Mouse (Mus musculus) midbrain, postnatal 0 days (tissue): ENCODE measurements at regions not wholly inside any gene's neighbourhood (a gene's known extent, or its start where the extent isn't known, plus 50 kb on each side); places are given as distances from the start of the nearest gene placed in this dataset.

Experiments
- ATAC-seq: fragments of 200-750 bp; cut with Nextera tagmentation; 2 replicates; pipeline ENCODE4 v1.8.0; 2017; ENCODE audit warnings: moderate number of reproducible peaks, mild to moderate bottlenecking, moderate TSS enrichment, moderate library complexity; ENCODE audit not compliant: low FRiP score
- DNase-seq: peaks from one replicate; pipeline ENCODE4 v3.0.0-alpha.2; 2015; ENCODE audit warnings: low spot score
- H3K27ac ChIP-seq: fragments of 300-500 bp; sonication (generic); 2 replicates; pipeline ENCODE4 v1.5.1; 2014; ENCODE audit warnings: low read depth, mild to moderate bottlenecking, low read length, mixed read lengths
- H3K27me3 ChIP-seq: fragments of 300-500 bp; sonication (generic); 2 replicates; pipeline ENCODE4 v1.6.1; 2014; ENCODE audit warnings: low read length, control low read depth, mixed read lengths; ENCODE audit not compliant: insufficient read depth
- H3K36me3 ChIP-seq: fragments of 300-500 bp; sonication (generic); 2 replicates; pipeline ENCODE4 v1.6.1; 2014; ENCODE audit warnings: low read length, control low read depth, mixed read lengths; ENCODE audit not compliant: insufficient read depth
- H3K4me1 ChIP-seq: fragments of 300-500 bp; sonication (generic); 2 replicates; pipeline ENCODE4 v1.6.1; 2014; ENCODE audit warnings: mild to moderate bottlenecking, control low read depth, antibody characterized with exemption, low read length, mixed read lengths; ENCODE audit not compliant: insufficient read depth
- H3K4me2 ChIP-seq: fragments of 300-500 bp; sonication (generic); 2 replicates; pipeline ENCODE4 v1.6.1; 2014; ENCODE audit warnings: low read depth, mild to moderate bottlenecking, low read length, mixed read lengths; ENCODE audit not compliant: poor library complexity, severe bottlenecking
- H3K4me3 ChIP-seq: fragments of 300-500 bp; sonication (generic); 2 replicates; pipeline ENCODE4 v1.5.1; 2014; ENCODE audit warnings: low read depth, mild to moderate bottlenecking, low read length, moderate library complexity
- H3K9ac ChIP-seq: fragments of 300-500 bp; sonication (generic); replicated peaks from 2 replicates; pipeline ENCODE4 v1.6.1; 2014; ENCODE audit warnings: mild to moderate bottlenecking, low read length, moderate library complexity, mixed read lengths; ENCODE audit not compliant: poor library complexity, severe bottlenecking
- H3K9me3 ChIP-seq: fragments of 300-500 bp; sonication (generic); 2 replicates; pipeline ENCODE4 v1.6.1; 2016; ENCODE audit warnings: low read length, control low read depth
- CTCF ChIP-seq: IDR thresholded peaks from 2 replicates; pipeline ENCODE4 v1.5.1; 2016; ENCODE audit warnings: antibody characterized with exemption, mild to moderate bottlenecking
- WGBS: fragments of 180-500 bp; shearing (Covaris S2); extraction: QIAGEN DNeasy Blood & Tissue Kit; methylation state at CpG from one replicate; pipeline ENCODE4 v1.1.7; 2014; 5-methylcytosine and 5-hydroxymethylcytosine counted together

- H3K27me3 ChIP-seq: no peaks in the 10 kb centered on the region
- no peak overlapping the region for H3K9ac ChIP-seq
- TF ChIP-seq CTCF: no peak
- H3K9me3 ChIP-seq: no peaks in the 10 kb centered on the region
- no peak overlapping the region for H3K4me2 ChIP-seq
- WGBS: 79% methylated on average over 3 of the region's 3 CpGs
- H3K4me3 ChIP-seq: no peak overlapping the region
- ATAC-seq (no peak), DNase-seq (no peak)
- no peaks in the 10 kb centered on the region for H3K36me3 ChIP-seq
- H3K27ac ChIP-seq: no peak overlapping the region
- no peaks in the 10 kb centered on the region for H3K4me1 ChIP-seq
These were observed 262.3 kb upstream of the Emcn start for GRCm38 (mm10) chr3:137078600-137078975.

GRCm38 (mm10) chr3:137086896-137087295 lies 254.0 kb upstream of the Emcn start:
- no peaks in the 10 kb centered on the region for H3K36me3 ChIP-seq
- H3K4me3 ChIP-seq: no peak overlapping the region
- H3K27ac ChIP-seq: no peak overlapping the region
- DNase-seq: no peak
- WGBS: 87% methylated on average over 8 of the region's 8 CpGs
- TF ChIP-seq CTCF: no peak
- H3K4me1 ChIP-seq: no peaks in the 10 kb centered on the region
- H3K9ac ChIP-seq: no peak overlapping the region
- no peaks in the 10 kb centered on the region for H3K9me3 ChIP-seq
- ATAC-seq: no peak
- H3K4me2 ChIP-seq: no peak overlapping the region
- H3K27me3 ChIP-seq: no peaks in the 10 kb centered on the region

GRCm38 (mm10) chr3:137100627-137101404 lies 240.1 kb upstream of the Emcn start:
- WGBS: 51% methylated on average over 4 of the region's 4 CpGs
- no peaks in the 10 kb centered on the region for H3K9me3 ChIP-seq
- H3K27me3 ChIP-seq: no peaks in the 10 kb centered on the region
- peak; percentile 43 for TF ChIP-seq CTCF
- DNase-seq: peak; percentile 56
- no peak for ATAC-seq
- H3K27ac ChIP-seq: no peak overlapping the region
- H3K9ac ChIP-seq: no peak overlapping the region
- H3K36me3 ChIP-seq: no peaks in the 10 kb centered on the region
- H3K4me1 ChIP-seq: no peaks in the 10 kb centered on the region
- H3K4me3 ChIP-seq: no peak overlapping the region
- H3K4me2 ChIP-seq: no peak overlapping the region

GRCm38 (mm10) chr3:137105930-137106329 lies 234.9 kb upstream of the Emcn start:
- ATAC-seq (no peak), DNase-seq (no peak)
- Histone ChIP-seq H3K27ac (no peak overlapping the region), H3K4me1 (no peaks in the 10 kb centered on the region), H3K9me3 (no peaks in the 10 kb centered on the region), H3K9ac (no peak overlapping the region), H3K4me2 (no peak overlapping the region), H3K27me3 (no peaks in the 10 kb centered on the region), H3K4me3 (no peak overlapping the region), H3K36me3 (no peaks in the 10 kb centered on the region)
- TF ChIP-seq CTCF: no peak
- 86% methylated on average over 1 of the region's 1 CpGs for WGBS

GRCm38 (mm10) chr3:137108197-137108596 lies 232.7 kb upstream of the Emcn start:
- DNase-seq: no peak
- H3K4me1 ChIP-seq: no peaks in the 10 kb centered on the region
- H3K27ac ChIP-seq: no peak overlapping the region
- H3K9me3 ChIP-seq: no peaks in the 10 kb centered on the region
- no peak overlapping the region for H3K9ac ChIP-seq
- no peaks in the 10 kb centered on the region for H3K27me3 ChIP-seq
- ATAC-seq: no peak
- WGBS: 87% methylated on average over 2 of the region's 2 CpGs
- TF ChIP-seq CTCF: no peak
- no peak overlapping the region for H3K4me3 ChIP-seq
- H3K4me2 ChIP-seq: no peak overlapping the region
- no peaks in the 10 kb centered on the region for H3K36me3 ChIP-seq

GRCm38 (mm10) chr3:137109786-137110185 lies 231.1 kb upstream of the Emcn start:
- no peak for ATAC-seq
- no peak for TF ChIP-seq CTCF
- Histone ChIP-seq H3K9ac (no peak overlapping the region), H3K36me3 (no peaks in the 10 kb centered on the region), H3K4me2 (no peak overlapping the region), H3K4me3 (no peak overlapping the region), H3K9me3 (no peaks in the 10 kb centered on the region), H3K27ac (no peak overlapping the region), H3K4me1 (no peaks in the 10 kb centered on the region), H3K27me3 (no peaks in the 10 kb centered on the region)
- 91% methylated on average over 9 of the region's 9 CpGs for WGBS
- peak; percentile 34 for DNase-seq
